Comparison of ENCODE assay signal across 18 mouse cellular contexts in genomic region chr10:9296055-9296454, GRCm38 (mm10).
"Had no signal": no experiment of that assay in that cellular context is flagged by ENCODE, and none has a peak within 500 bp of the region (broad histone marks: within the 10 kb centered on the region; RNA-seq: fewer than 3 reads in every experiment).

No protein-coding gene starts in this region.

- H3K27me3 ChIP-seq: lung, embryonic 15.5 days; midbrain, embryonic 12.5 days; neural tube, embryonic 13.5 days; neural tube, embryonic 15.5 days had no signal

- DNase-seq: lung, adult 2 months; lung, postnatal 10 days; lung, postnatal 4 days; retina, postnatal 1 day; right cerebral cortex, adult 18-20 months; right cerebral cortex, postnatal 25 days; right cerebral cortex, postnatal 4 days; spleen, adult 18-20 months; thymus, adult 18-20 months; thymus, postnatal 14 days; thymus, postnatal 36 days had no signal

- H3K4me3 ChIP-seq: lung, embryonic 15.5 days; midbrain, embryonic 10.5 days; midbrain, embryonic 12.5 days; myocyte; neural tube, embryonic 13.5 days; neural tube, embryonic 15.5 days had no signal

- H3K9me3 ChIP-seq: lung, embryonic 15.5 days; midbrain, embryonic 10.5 days; midbrain, embryonic 12.5 days; neural tube, embryonic 13.5 days; neural tube, embryonic 15.5 days had no signal

- H3K36me3 ChIP-seq: lung, embryonic 15.5 days; midbrain, embryonic 10.5 days; midbrain, embryonic 12.5 days; neural tube, embryonic 13.5 days; neural tube, embryonic 15.5 days had no signal

- H3K27ac ChIP-seq: lung, embryonic 15.5 days; midbrain, embryonic 10.5 days; midbrain, embryonic 12.5 days; neural tube, embryonic 13.5 days; neural tube, embryonic 15.5 days had no signal

- ATAC-seq: midbrain, embryonic 16.5 days had no signal

- H3K4me2 ChIP-seq: lung, embryonic 15.5 days; midbrain, embryonic 12.5 days; neural tube, embryonic 13.5 days; neural tube, embryonic 15.5 days had no signal

- H3K4me1 ChIP-seq: lung, embryonic 15.5 days; midbrain, embryonic 10.5 days had no signal

- H3K9ac ChIP-seq: lung, embryonic 15.5 days; midbrain, embryonic 12.5 days; neural tube, embryonic 13.5 days; neural tube, embryonic 15.5 days had no signal
